Mouse (Mus musculus) embryonic facial prominence, embryonic 14.5 days (tissue): ENCODE measurements around the gene Mid1. TPM values are rescaled to one million over a fixed set of nuclear protein-coding genes. Genes with fewer than 3 reads are reported as not detected.

Source experiments
- ATAC-seq: fragments of 200-750 bp; cut with Nextera tagmentation; 2 replicates; pipeline ENCODE4 v1.8.0; 2017; ENCODE audit warnings: low read depth, moderate number of reproducible peaks, moderate TSS enrichment
- DNase-seq: peaks from one replicate; pipeline ENCODE4 v3.0.0-alpha.2; 2015; ENCODE audit warnings: low spot score
- H3K27ac ChIP-seq: fragments of 300-500 bp; sonication (generic); replicated peaks from 2 replicates; pipeline ENCODE4 v1.5.1; 2014; ENCODE audit warnings: low read depth, mild to moderate bottlenecking, low read length, moderate library complexity
- H3K27me3 ChIP-seq: fragments of 300-500 bp; sonication (generic); replicated peaks from 2 replicates; pipeline ENCODE4 v1.6.1; 2014; ENCODE audit warnings: low read length; ENCODE audit not compliant: control insufficient read depth, insufficient read depth
- H3K36me3 ChIP-seq: fragments of 300-500 bp; sonication (generic); 2 replicates; pipeline ENCODE4 v1.6.1; 2014; ENCODE audit warnings: low read length, mixed read lengths; ENCODE audit not compliant: control insufficient read depth, insufficient read depth
- H3K4me1 ChIP-seq: fragments of 300-500 bp; sonication (generic); 2 replicates; pipeline ENCODE4 v1.6.1; 2014; ENCODE audit warnings: antibody characterized with exemption, low read length; ENCODE audit not compliant: control insufficient read depth, insufficient read depth
- H3K4me2 ChIP-seq: fragments of 300-500 bp; sonication (generic); 2 replicates; pipeline ENCODE4 v1.6.1; 2014; ENCODE audit warnings: low read depth, mild to moderate bottlenecking, low read length, moderate library complexity, mixed read lengths
- H3K4me3 ChIP-seq: fragments of 300-500 bp; sonication (generic); 2 replicates; pipeline ENCODE4 v1.5.1; 2014; ENCODE audit warnings: low read depth, mild to moderate bottlenecking, low read length
- H3K9ac ChIP-seq: fragments of 300-500 bp; sonication (generic); 2 replicates; pipeline ENCODE4 v1.6.1; 2014; ENCODE audit warnings: low read depth, mild to moderate bottlenecking, low read length, moderate library complexity, mixed read lengths
- H3K9me3 ChIP-seq: fragments of 300-500 bp; sonication (generic); 2 replicates; pipeline ENCODE4 v1.6.1; 2016; ENCODE audit warnings: low read length; ENCODE audit not compliant: control insufficient read depth
- WGBS: fragments of 180-500 bp; shearing (Covaris S2); extraction: QIAGEN DNeasy Blood & Tissue Kit; methylation state at CpG from one replicate; pipeline ENCODE4 v1.1.7; 2014; 5-methylcytosine and 5-hydroxymethylcytosine counted together
- polyA plus RNA-seq: library from polyadenylated mRNA; unstranded; fragments of >200 nt; fragmentation: Nextera tagmentation; extraction: Ambion mirVana; gene quantifications from 2 replicates; pipeline ENCODE4 v1.2.1, GENCODE M21; 2014

Mid1 gene
- polyA plus RNA-seq, 1 experiment from 2014 or later = 10.4 TPM

- DNase-seq (no peak), ATAC-seq (no peak)
- no peak overlapping the region for H3K27ac ChIP-seq
- H3K36me3 ChIP-seq = no peaks in the 10 kb centered on the region
- H3K27me3 ChIP-seq = no peaks in the 10 kb centered on the region; the same call in 1 of the 2 replicates
- no peaks in the 10 kb centered on the region for H3K4me1 ChIP-seq
- no peak overlapping the region for H3K9ac ChIP-seq
- H3K4me2 ChIP-seq = no peak overlapping the region
- H3K9me3 ChIP-seq = no peaks in the 10 kb centered on the region
- H3K4me3 ChIP-seq = no peak overlapping the region
Observed at GRCm38 (mm10) chrX:169862440-169862839, 177.4 kb downstream of the Mid1 start.

GRCm38 (mm10) chrX:169862848-169863247 is 177.8 kb downstream of the Mid1 start:
- DNase-seq = no peak
- Histone ChIP-seq H3K9me3 (no peaks in the 10 kb centered on the region), H3K4me3 (no peak overlapping the region), H3K9ac (no peak overlapping the region), H3K27ac (no peak overlapping the region), H3K4me1 (no peaks in the 10 kb centered on the region), H3K27me3 (no peaks in the 10 kb centered on the region; the same call in 1 of the 2 replicates), H3K36me3 (no peaks in the 10 kb centered on the region), H3K4me2 (no peak overlapping the region)
- WGBS = 31% methylated on average over 1 of the region's 1 CpGs
- ATAC-seq = no peak

DNA sequence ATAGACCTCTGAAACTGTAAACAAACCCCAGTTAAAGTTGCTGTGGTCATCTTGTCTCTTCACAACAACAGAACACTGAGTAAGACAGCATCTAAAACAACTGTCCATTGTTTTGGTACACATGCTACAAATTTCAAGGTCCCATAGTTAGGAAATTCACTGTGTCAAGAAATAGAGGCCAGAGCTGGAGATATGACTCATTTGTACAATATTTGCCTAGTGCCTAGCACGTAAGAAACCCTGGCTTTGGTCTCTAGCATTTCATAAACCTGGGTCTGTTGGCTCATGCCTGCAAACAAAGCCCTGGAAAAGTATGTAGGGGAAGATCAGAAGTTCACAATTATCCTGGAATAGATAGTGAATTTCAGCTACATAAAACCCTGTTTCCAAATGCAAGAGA is 178.8 kb downstream of the Mid1 start:
- ATAC-seq (no peak), DNase-seq (no peak)

GRCm38 (mm10) chrX:169868223-169868622 is 183.2 kb downstream of the Mid1 start:
- no peaks in the 10 kb centered on the region for H3K9me3 ChIP-seq
- no peak for DNase-seq
- H3K27ac ChIP-seq = no peak overlapping the region
- no peaks in the 10 kb centered on the region for H3K4me1 ChIP-seq
- H3K36me3 ChIP-seq = no peaks in the 10 kb centered on the region
- 61% methylated on average over 5 of the region's 5 CpGs for WGBS
- ATAC-seq = no peak
- no peak overlapping the region for H3K9ac ChIP-seq
- H3K27me3 ChIP-seq = peaks cover 16% of the 10 kb centered on the region
- no peak overlapping the region for H3K4me2 ChIP-seq
- no peak overlapping the region for H3K4me3 ChIP-seq

More for the DNA sequence above, 178.8 kb downstream of the Mid1 start:
- Histone ChIP-seq H3K9ac (no peak overlapping the region), H3K4me1 (no peaks in the 10 kb centered on the region), H3K4me3 (no peak overlapping the region), H3K27ac (no peak overlapping the region), H3K9me3 (no peaks in the 10 kb centered on the region), H3K4me2 (no peak overlapping the region), H3K27me3 (peaks cover 3% of the 10 kb centered on the region), H3K36me3 (no peaks in the 10 kb centered on the region)
- whole genome bisulfite sequencing = 78% methylated on average over 1 of the region's 1 CpGs

DNA sequence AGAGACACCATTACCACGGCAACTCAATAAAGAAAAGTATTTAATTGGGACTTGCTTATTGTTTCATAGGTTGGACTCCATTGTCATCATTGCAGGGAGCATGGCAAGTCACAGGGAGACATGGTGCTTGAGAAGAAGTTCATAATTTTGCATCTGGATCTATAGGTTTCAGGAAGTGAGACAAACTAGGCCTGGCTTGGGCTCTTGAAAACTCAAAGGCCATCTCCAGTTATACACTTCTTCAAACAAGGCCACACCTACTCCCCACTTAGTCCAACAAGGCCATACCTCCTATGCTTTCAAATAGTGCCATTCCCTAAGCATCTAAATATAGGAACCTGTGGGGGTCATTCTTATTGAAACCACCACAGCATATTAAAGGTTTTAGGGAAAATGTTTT is 189.5 kb downstream of the Mid1 start:
- H3K9ac ChIP-seq = no peak overlapping the region
- WGBS = 89% methylated on average over 1 of the region's 1 CpGs
- ATAC-seq = no peak

GRCm38 (mm10) chrX:169879481-169880362 is 194.7 kb downstream of the Mid1 start:
- 0 out of 2 replicates have a peak, but pooled peaks cover 7% of the 10 kb centered on the region for H3K4me1 ChIP-seq
- H3K4me2 ChIP-seq = peak overlapping the region; percentile 57
- DNase-seq (peak; percentile 93), ATAC-seq (peak; percentile 95)
- peaks cover 27% of the 10 kb centered on the region for H3K27me3 ChIP-seq
- 9% methylated on average over 35 of the region's 36 CpGs for WGBS
- H3K4me3 ChIP-seq = peak overlapping the region; percentile 49
- H3K27ac ChIP-seq = peak overlapping the region; percentile 61
- H3K9ac ChIP-seq = peak overlapping the region; percentile 59
- no peaks in the 10 kb centered on the region for H3K36me3 ChIP-seq
- no peaks in the 10 kb centered on the region for H3K9me3 ChIP-seq

More for the DNA sequence above, 189.5 kb downstream of the Mid1 start:
- Histone ChIP-seq H3K36me3 (no peaks in the 10 kb centered on the region), H3K27ac (no peak overlapping the region), H3K4me1 (no peaks in the 10 kb centered on the region), H3K27me3 (peaks cover 22% of the 10 kb centered on the region), H3K9me3 (no peaks in the 10 kb centered on the region), H3K4me2 (no peak overlapping the region), H3K4me3 (no peak overlapping the region)
- no peak for DNase-seq

- peak overlapping the region; percentile 59 for H3K9ac ChIP-seq
- WGBS = 17% methylated on average over 13 of the region's 13 CpGs
- peak overlapping the region; percentile 49 for H3K4me3 ChIP-seq
- ATAC-seq (no peak), DNase-seq (peak; percentile 6)
- no peaks in the 10 kb centered on the region for H3K36me3 ChIP-seq
- H3K27me3 ChIP-seq = peaks cover 27% of the 10 kb centered on the region
- no peaks in the 10 kb centered on the region for H3K9me3 ChIP-seq
- H3K4me2 ChIP-seq = peak overlapping the region; percentile 57
- 0 out of 2 replicates have a peak, but pooled peaks cover 7% of the 10 kb centered on the region for H3K4me1 ChIP-seq
- peak overlapping the region; percentile 61 for H3K27ac ChIP-seq
Observed at GRCm38 (mm10) chrX:169880363-169880711, 195.3 kb downstream of the Mid1 start.

DNA sequence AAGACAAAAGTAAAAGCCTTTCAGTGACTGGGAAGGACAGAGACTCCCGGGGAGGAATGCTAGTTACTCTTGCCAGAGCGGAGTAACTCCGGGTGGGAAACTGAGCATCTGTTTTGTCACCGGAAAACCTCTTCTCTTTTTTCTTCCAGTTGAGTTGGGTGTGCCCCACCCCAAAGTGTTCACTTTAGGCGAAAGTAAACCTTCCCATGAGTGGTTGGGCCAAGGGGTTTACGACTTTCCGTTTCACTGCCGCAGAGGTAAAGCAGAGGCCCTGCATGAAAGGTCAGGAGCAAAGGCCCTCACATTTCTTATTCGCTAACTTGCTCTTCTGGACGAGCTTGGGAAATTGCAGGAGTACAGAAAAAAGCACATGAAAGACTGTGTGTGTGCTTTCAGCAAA is 195.8 kb downstream of the Mid1 start:
- H3K4me1 ChIP-seq = 0 out of 2 replicates have a peak, but pooled peaks cover 7% of the 10 kb centered on the region
- H3K9me3 ChIP-seq = no peaks in the 10 kb centered on the region
- H3K36me3 ChIP-seq = no peaks in the 10 kb centered on the region
- peak overlapping the region; percentile 59 for H3K9ac ChIP-seq
- ATAC-seq (no peak), DNase-seq (no peak)
- peaks cover 27% of the 10 kb centered on the region for H3K27me3 ChIP-seq
- H3K27ac ChIP-seq = peak overlapping the region; percentile 61
- peak overlapping the region; percentile 57 for H3K4me2 ChIP-seq
- 21% methylated on average over 10 of the region's 10 CpGs for WGBS
- peak overlapping the region; percentile 49 for H3K4me3 ChIP-seq
